Mouse (Mus musculus) embryonic facial prominence, embryonic 14.5 days (tissue): ENCODE results near the gene Dppa2. TPM values are rescaled to one million over a fixed set of nuclear protein-coding genes. Genes with fewer than 3 reads are reported as not detected.

ENCODE experiments used
- ATAC-seq: fragments of 200-750 bp; cut with Nextera tagmentation; 2 replicates; pipeline ENCODE4 v1.8.0; 2017; ENCODE audit warnings: low read depth, moderate number of reproducible peaks, moderate TSS enrichment
- DNase-seq: peaks from one replicate; pipeline ENCODE4 v3.0.0-alpha.2; 2015; ENCODE audit warnings: low spot score
- H3K27ac ChIP-seq: fragments of 300-500 bp; sonication (generic); replicated peaks from 2 replicates; pipeline ENCODE4 v1.5.1; 2014; ENCODE audit warnings: low read depth, mild to moderate bottlenecking, low read length, moderate library complexity
- H3K27me3 ChIP-seq: fragments of 300-500 bp; sonication (generic); replicated peaks from 2 replicates; pipeline ENCODE4 v1.6.1; 2014; ENCODE audit warnings: low read length; ENCODE audit not compliant: control insufficient read depth, insufficient read depth
- H3K36me3 ChIP-seq: fragments of 300-500 bp; sonication (generic); 2 replicates; pipeline ENCODE4 v1.6.1; 2014; ENCODE audit warnings: low read length, mixed read lengths; ENCODE audit not compliant: control insufficient read depth, insufficient read depth
- H3K4me1 ChIP-seq: fragments of 300-500 bp; sonication (generic); 2 replicates; pipeline ENCODE4 v1.6.1; 2014; ENCODE audit warnings: antibody characterized with exemption, low read length; ENCODE audit not compliant: control insufficient read depth, insufficient read depth
- H3K4me2 ChIP-seq: fragments of 300-500 bp; sonication (generic); 2 replicates; pipeline ENCODE4 v1.6.1; 2014; ENCODE audit warnings: low read depth, mild to moderate bottlenecking, low read length, moderate library complexity, mixed read lengths
- H3K4me3 ChIP-seq: fragments of 300-500 bp; sonication (generic); 2 replicates; pipeline ENCODE4 v1.5.1; 2014; ENCODE audit warnings: low read depth, mild to moderate bottlenecking, low read length
- H3K9ac ChIP-seq: fragments of 300-500 bp; sonication (generic); 2 replicates; pipeline ENCODE4 v1.6.1; 2014; ENCODE audit warnings: low read depth, mild to moderate bottlenecking, low read length, moderate library complexity, mixed read lengths
- H3K9me3 ChIP-seq: fragments of 300-500 bp; sonication (generic); 2 replicates; pipeline ENCODE4 v1.6.1; 2016; ENCODE audit warnings: low read length; ENCODE audit not compliant: control insufficient read depth
- WGBS: fragments of 180-500 bp; shearing (Covaris S2); extraction: QIAGEN DNeasy Blood & Tissue Kit; methylation state at CpG from one replicate; pipeline ENCODE4 v1.1.7; 2014; 5-methylcytosine and 5-hydroxymethylcytosine counted together
- polyA plus RNA-seq: library from polyadenylated mRNA; unstranded; fragments of >200 nt; fragmentation: Nextera tagmentation; extraction: Ambion mirVana; gene quantifications from 2 replicates; pipeline ENCODE4 v1.2.1, GENCODE M21; 2014

Dppa2 gene
- polyA plus RNA-seq = not detected in 2 replicates

DNA sequence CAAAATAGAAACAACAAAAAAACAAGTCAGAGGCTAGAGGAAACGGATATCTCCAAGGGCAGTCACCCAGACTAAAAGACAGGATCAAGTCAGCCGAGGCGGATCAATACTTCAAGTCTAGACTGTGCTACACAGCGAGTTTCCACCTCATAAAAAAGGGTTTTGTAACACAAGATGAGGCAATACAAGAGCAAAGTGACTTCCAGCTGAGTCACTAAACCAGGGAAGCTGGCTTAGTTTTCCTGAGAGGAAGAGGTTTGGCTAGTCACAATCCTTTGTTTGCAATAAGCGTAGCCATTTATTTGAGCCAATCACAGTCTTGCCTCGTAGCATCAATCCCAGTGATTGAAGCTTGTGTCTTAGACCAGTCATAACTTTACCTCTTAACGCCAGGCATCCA lies at the start of gene Dppa2:
TSS of gene Dppa2 (plus strand) at position 400 of the 400 bp plus-strand sequence.
- H3K27ac ChIP-seq = no peak within 1 kb of the TSS
- no peak within 1 kb of the TSS for H3K4me3 ChIP-seq
- ATAC-seq (no peak), DNase-seq (no peak)
- H3K27me3 ChIP-seq = no peaks in the 10 kb centered on the region
- H3K9ac ChIP-seq = no peak within 1 kb of the TSS
- no peaks in the 10 kb centered on the region for H3K4me1 ChIP-seq
- H3K4me2 ChIP-seq = no peak within 1 kb of the TSS
- WGBS = 81% methylated on average over 7 of the region's 7 CpGs
- no peaks in the 10 kb centered on the region for H3K9me3 ChIP-seq
- no peaks in the 10 kb centered on the region for H3K36me3 ChIP-seq

DNA sequence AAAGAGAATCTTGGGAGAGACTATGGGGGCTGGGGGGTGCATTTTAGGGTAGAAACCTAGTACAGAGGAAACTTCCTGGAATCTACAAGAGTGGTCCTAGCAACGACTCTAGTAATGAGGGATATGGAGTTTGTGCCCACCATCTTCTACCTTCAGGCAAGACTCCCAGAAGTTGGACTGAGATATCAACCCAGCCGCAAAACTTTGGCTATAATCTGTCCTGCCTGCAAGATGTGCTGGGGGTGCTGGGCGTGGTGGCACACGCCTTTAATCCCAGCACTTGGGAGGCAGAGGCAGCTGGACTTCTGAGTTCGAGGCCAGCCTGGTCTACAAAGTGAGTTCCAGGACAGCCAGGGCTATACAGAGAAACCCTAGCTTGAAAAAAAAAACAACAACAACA lies 49.1 kb upstream of the Dppa2 start:
- no peak overlapping the region for H3K4me2 ChIP-seq
- H3K4me3 ChIP-seq = no peak overlapping the region
- ATAC-seq (no peak), DNase-seq (no peak)
- H3K27me3 ChIP-seq = no peaks in the 10 kb centered on the region
- H3K9ac ChIP-seq = no peak overlapping the region
- WGBS = 89% methylated on average over 5 of the region's 5 CpGs
- H3K4me1 ChIP-seq = no peaks in the 10 kb centered on the region
- no peak overlapping the region for H3K27ac ChIP-seq
- no peaks in the 10 kb centered on the region for H3K36me3 ChIP-seq
- no peaks in the 10 kb centered on the region for H3K9me3 ChIP-seq

DNA sequence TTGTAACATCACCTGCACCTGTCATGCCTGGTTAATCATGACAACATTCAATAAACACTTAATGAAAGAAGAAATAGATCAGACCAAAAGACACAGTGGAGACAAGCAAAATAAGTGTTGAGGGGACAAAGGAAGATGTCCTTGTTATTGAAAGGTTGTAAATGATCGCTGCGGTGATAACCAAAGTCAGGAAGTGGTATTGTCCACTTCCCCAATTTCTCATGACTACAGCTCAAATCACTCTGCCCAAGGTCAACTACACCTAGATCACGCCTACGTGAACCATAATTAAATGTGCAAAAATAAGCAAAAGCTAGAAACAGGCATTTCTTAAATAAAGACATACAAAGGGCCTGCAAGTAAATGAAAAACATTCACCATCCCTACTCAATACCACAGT lies 44.2 kb upstream of the Dppa2 start:
- H3K9me3 ChIP-seq = no peaks in the 10 kb centered on the region
- H3K4me2 ChIP-seq = no peak overlapping the region
- H3K4me3 ChIP-seq = no peak overlapping the region
- WGBS = 91% methylated on average over 4 of the region's 4 CpGs
- no peak overlapping the region for H3K27ac ChIP-seq
- DNase-seq (no peak), ATAC-seq (no peak)
- no peaks in the 10 kb centered on the region for H3K4me1 ChIP-seq
- no peak overlapping the region for H3K9ac ChIP-seq
- no peaks in the 10 kb centered on the region for H3K27me3 ChIP-seq
- no peaks in the 10 kb centered on the region for H3K36me3 ChIP-seq

DNA sequence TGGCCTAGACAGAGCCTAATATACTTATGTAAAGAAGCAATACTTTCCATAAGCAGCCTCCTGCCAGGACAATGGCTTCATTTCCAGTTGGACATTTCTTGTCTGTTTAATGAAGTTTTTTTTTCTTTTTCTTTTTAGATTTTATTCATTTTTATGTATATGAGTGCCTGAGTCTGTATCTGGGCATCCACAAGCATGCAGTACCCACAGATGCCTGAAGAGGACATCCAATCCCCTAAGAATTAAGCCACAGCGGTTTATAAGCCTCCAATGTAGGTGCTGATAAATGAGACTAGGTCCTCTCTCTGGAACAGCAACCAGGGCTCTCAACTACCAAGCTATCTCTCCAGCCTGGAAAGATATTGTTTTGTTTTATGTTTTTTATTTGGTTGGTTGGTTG lies 40.8 kb upstream of the Dppa2 start:
- H3K27ac ChIP-seq = no peak overlapping the region
- no peaks in the 10 kb centered on the region for H3K9me3 ChIP-seq
- H3K27me3 ChIP-seq = no peaks in the 10 kb centered on the region
- H3K36me3 ChIP-seq = no peaks in the 10 kb centered on the region
- H3K4me3 ChIP-seq = no peak overlapping the region
- H3K4me1 ChIP-seq = no peaks in the 10 kb centered on the region
- no peak overlapping the region for H3K4me2 ChIP-seq
- ATAC-seq (no peak), DNase-seq (no peak)
- 76% methylated on average over 1 of the region's 1 CpGs for WGBS
- no peak overlapping the region for H3K9ac ChIP-seq

- DNase-seq = no peak
- ATAC-seq = no peak
- no peak overlapping the region for H3K9ac ChIP-seq
- H3K27ac ChIP-seq = no peak overlapping the region
- no peaks in the 10 kb centered on the region for H3K4me1 ChIP-seq
- H3K4me3 ChIP-seq = no peak overlapping the region
- H3K27me3 ChIP-seq = no peaks in the 10 kb centered on the region
- no peak overlapping the region for H3K4me2 ChIP-seq
- no peaks in the 10 kb centered on the region for H3K9me3 ChIP-seq
- no peaks in the 10 kb centered on the region for H3K36me3 ChIP-seq
- WGBS = 73% methylated on average over 4 of the region's 4 CpGs
These were observed 37.9 kb upstream of the Dppa2 start for GRCm38 (mm10) chr16:48265856-48266255.

GRCm38 (mm10) chr16:48276940-48277339 lies 26.8 kb upstream of the Dppa2 start:
- Histone ChIP-seq H3K4me1 (no peaks in the 10 kb centered on the region), H3K4me3 (no peak overlapping the region), H3K27ac (no peak overlapping the region), H3K4me2 (no peak overlapping the region), H3K36me3 (no peaks in the 10 kb centered on the region), H3K9ac (no peak overlapping the region), H3K27me3 (no peaks in the 10 kb centered on the region), H3K9me3 (no peaks in the 10 kb centered on the region)
- ATAC-seq = no peak
- no peak for DNase-seq
- 74% methylated on average over 4 of the region's 4 CpGs for WGBS

DNA sequence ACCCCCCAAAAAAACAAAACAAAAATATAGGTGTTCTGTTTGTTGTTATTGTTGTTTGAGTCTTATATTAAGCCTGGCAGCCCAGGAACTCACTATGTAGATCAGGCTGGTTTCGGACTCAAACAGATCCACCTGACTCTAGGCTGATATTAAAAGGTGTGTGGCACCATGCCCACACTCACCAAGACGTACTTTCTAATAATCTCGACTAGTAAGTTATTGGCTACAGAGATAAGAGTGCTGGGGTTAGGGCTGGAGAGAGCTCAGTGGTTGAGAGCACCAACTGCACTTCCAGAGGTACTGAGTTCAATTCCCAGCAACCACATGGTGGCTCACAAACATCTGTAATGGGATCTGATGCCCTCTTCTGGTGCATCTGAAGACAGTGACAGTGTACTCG lies 22.8 kb upstream of the Dppa2 start:
- Histone ChIP-seq H3K4me1 (no peaks in the 10 kb centered on the region), H3K4me3 (no peak overlapping the region), H3K4me2 (no peak overlapping the region), H3K9ac (no peak overlapping the region), H3K9me3 (no peaks in the 10 kb centered on the region), H3K27ac (no peak overlapping the region), H3K36me3 (no peaks in the 10 kb centered on the region), H3K27me3 (no peaks in the 10 kb centered on the region)
- DNase-seq = no peak
- ATAC-seq = no peak
- 95% methylated on average over 4 of the region's 4 CpGs for WGBS

GRCm38 (mm10) chr16:48282801-48283200 lies 20.9 kb upstream of the Dppa2 start:
- H3K4me1 ChIP-seq = no peaks in the 10 kb centered on the region
- no peak overlapping the region for H3K4me3 ChIP-seq
- ATAC-seq (no peak), DNase-seq (no peak)
- no peak overlapping the region for H3K9ac ChIP-seq
- H3K36me3 ChIP-seq = no peaks in the 10 kb centered on the region
- WGBS = 71% methylated on average over 1 of the region's 1 CpGs
- no peak overlapping the region for H3K27ac ChIP-seq
- no peak overlapping the region for H3K4me2 ChIP-seq
- H3K27me3 ChIP-seq = no peaks in the 10 kb centered on the region
- no peaks in the 10 kb centered on the region for H3K9me3 ChIP-seq

- WGBS = 72% methylated on average over 4 of the region's 4 CpGs
- Histone ChIP-seq H3K36me3 (no peaks in the 10 kb centered on the region), H3K27me3 (no peaks in the 10 kb centered on the region), H3K27ac (no peak within 1 kb of the TSS), H3K4me3 (no peak within 1 kb of the TSS), H3K9ac (no peak within 1 kb of the TSS), H3K4me1 (no peaks in the 10 kb centered on the region), H3K4me2 (no peak within 1 kb of the TSS), H3K9me3 (no peaks in the 10 kb centered on the region)
- DNase-seq = no peak
- ATAC-seq = no peak
These were observed 20.2 kb upstream of the Dppa2 start, which contains the start of gene Dppa4 for GRCm38 (mm10) chr16:48283517-48283916. Gene Dppa4, plus strand, starts transcription at chr16:48283733.
